Comparison of ENCODE assay signal across 8 mouse cellular contexts in genomic region chr12:84417605-84417922, GRCm38 (mm10). TPM values are rescaled to one million over a fixed set of nuclear protein-coding genes. Genes with fewer than 3 reads are reported as not detected.
DNase-seq lines count a peak whose midpoint lies in the region; ATAC-seq lines count a peak whose summit lies in the region.

No protein-coding gene starts in this region.

- no peak overlapping the region for H3K27ac ChIP-seq in kidney, embryonic 16.5 days (ENCODE audit: low read length)
- peak overlapping the region; percentile 80 for H3K27ac ChIP-seq in embryonic facial prominence, embryonic 10.5 days (replicated peaks)
- peak overlapping the region; percentile 84 for H3K27ac ChIP-seq in hindbrain, embryonic 15.5 days (replicated peaks)
- peak overlapping the region; percentile 83 for H3K27ac ChIP-seq in midbrain, embryonic 15.5 days

- peak overlapping the region; percentile 53 for H3K4me3 ChIP-seq in kidney, embryonic 16.5 days (ENCODE audit: low read length)
- peak overlapping the region; percentile 68 for H3K4me3 ChIP-seq in embryonic facial prominence, embryonic 10.5 days
- peak overlapping the region; percentile 59 for H3K4me3 ChIP-seq in hindbrain, embryonic 15.5 days
- H3K4me3 ChIP-seq in midbrain, embryonic 15.5 days: peak overlapping the region; percentile 59

- DNase-seq in kidney, adult 11 months: no peak
- no peak for DNase-seq in embryonic facial prominence, embryonic 10.5 days (ENCODE audit: low spot score)
- no peak for DNase-seq in right cerebral cortex, postnatal 10 days (ENCODE audit: low spot score in 2 of 2)
- no peak for DNase-seq in adrenal gland, adult 8-10 months
- DNase-seq in spleen, postnatal 36 days (ENCODE audit: low spot score in 2 of 2): no peak

- peak overlapping the region; percentile 83 for H3K4me2 ChIP-seq in kidney, embryonic 16.5 days (replicated peaks; ENCODE audit: low read depth, low read length)
- H3K4me2 ChIP-seq in hindbrain, embryonic 15.5 days: peak overlapping the region; percentile 82
- peak overlapping the region; percentile 68 for H3K4me2 ChIP-seq in midbrain, embryonic 15.5 days

- ATAC-seq in kidney, embryonic 16.5 days (ENCODE audit: low FRiP score, low TSS enrichment): no peak
- ATAC-seq in hindbrain, embryonic 15.5 days (ENCODE audit: low FRiP score, low read depth): no peak
- peak; percentile 42 for ATAC-seq in midbrain, embryonic 15.5 days (replicated peaks)

- no peaks in the 10 kb centered on the region for H3K4me1 ChIP-seq in kidney, embryonic 16.5 days (ENCODE audit: insufficient read depth, low read length)
- peaks cover 6% of the 10 kb centered on the region; the same call in 1 of the 2 replicates for H3K4me1 ChIP-seq in embryonic facial prominence, embryonic 10.5 days
- peaks cover 7% of the 10 kb centered on the region; the same call in 1 of the 2 replicates for H3K4me1 ChIP-seq in hindbrain, embryonic 15.5 days (replicated peaks)
- H3K4me1 ChIP-seq in midbrain, embryonic 15.5 days: peaks cover 8% of the 10 kb centered on the region

- no peaks in the 10 kb centered on the region for H3K27me3 ChIP-seq in kidney, embryonic 16.5 days (ENCODE audit: insufficient read depth, low read length)
- H3K27me3 ChIP-seq in embryonic facial prominence, embryonic 10.5 days (replicated peaks; ENCODE audit: low read depth, poor library complexity, severe bottlenecking): peaks cover 7% of the 10 kb centered on the region; the same call in 1 of the 2 replicates
- no peaks in the 10 kb centered on the region for H3K27me3 ChIP-seq in hindbrain, embryonic 15.5 days
- no peaks in the 10 kb centered on the region for H3K27me3 ChIP-seq in midbrain, embryonic 15.5 days (replicated peaks)

- 31% methylated on average over 18 of the region's 18 CpGs for WGBS in kidney, embryonic 16.5 days
- 37% methylated on average over 18 of the region's 18 CpGs for WGBS in embryonic facial prominence, embryonic 10.5 days
- 36% methylated on average over 18 of the region's 18 CpGs for WGBS in hindbrain, embryonic 15.5 days
- WGBS in midbrain, embryonic 15.5 days: 34% methylated on average over 18 of the region's 18 CpGs

- no peaks in the 10 kb centered on the region; the same call in 1 of the 2 replicates for H3K9me3 ChIP-seq in kidney, embryonic 16.5 days (ENCODE audit: low read length)
- peaks cover 6% of the 10 kb centered on the region; the same call in 1 of the 2 replicates for H3K9me3 ChIP-seq in embryonic facial prominence, embryonic 10.5 days
- no peaks in the 10 kb centered on the region for H3K9me3 ChIP-seq in hindbrain, embryonic 15.5 days
- no peaks in the 10 kb centered on the region for H3K9me3 ChIP-seq in midbrain, embryonic 15.5 days

- no peaks in the 10 kb centered on the region; the same call in 1 of the 2 replicates for H3K36me3 ChIP-seq in kidney, embryonic 16.5 days (ENCODE audit: insufficient read depth, low read length)
- peaks cover 6% of the 10 kb centered on the region for H3K36me3 ChIP-seq in embryonic facial prominence, embryonic 10.5 days (replicated peaks)
- H3K36me3 ChIP-seq in hindbrain, embryonic 15.5 days: no peaks in the 10 kb centered on the region
- H3K36me3 ChIP-seq in midbrain, embryonic 15.5 days (replicated peaks): 0 out of 2 replicates have a peak, but pooled peaks cover 3% of the 10 kb centered on the region

- peak overlapping the region; percentile 82 for H3K9ac ChIP-seq in kidney, embryonic 16.5 days (replicated peaks; ENCODE audit: low read length)
- H3K9ac ChIP-seq in hindbrain, embryonic 15.5 days: peak overlapping the region; percentile 51
- H3K9ac ChIP-seq in midbrain, embryonic 15.5 days: peak overlapping the region; percentile 54

RNA-seq across cellular contexts. Expression of gene Rnf113a2, which starts 0.6 kb away (rescaled TPM):
- polyA plus RNA-seq in kidney, embryonic 16.5 days (2015; fragmentation: Nextera tagmentation; extraction: Ambion mirVana): 22.3 and 23.0 TPM in 2 replicates
- 23.3 and 24.6 TPM in 2 replicates for polyA plus RNA-seq in embryonic facial prominence, embryonic 10.5 days (2016; fragmentation: Nextera tagmentation; extraction: Ambion mirVana)
- polyA plus RNA-seq in hindbrain, embryonic 15.5 days (2015; fragmentation: Nextera tagmentation; extraction: Ambion mirVana): 20.9 and 21.0 TPM in 2 replicates
- 22.7 and 23.0 TPM in 2 replicates for polyA plus RNA-seq in midbrain, embryonic 15.5 days (2015; fragmentation: Nextera tagmentation; extraction: Ambion mirVana)
- total RNA-seq in adrenal gland, adult 8-10 months (2022): 10 to 100 TPM; 15.0 to 19.2 (median 17.6) TPM

RNA-seq across cellular contexts. Expression of gene Bbof1, which starts 8.7 kb away (rescaled TPM):
- polyA plus RNA-seq in kidney, embryonic 16.5 days (2015; fragmentation: Nextera tagmentation; extraction: Ambion mirVana): 1.5 and 2.2 TPM in 2 replicates
- polyA plus RNA-seq in embryonic facial prominence, embryonic 10.5 days (2016; fragmentation: Nextera tagmentation; extraction: Ambion mirVana): 0.49 and 0.80 TPM in 2 replicates
- 5.0 and 5.1 TPM in 2 replicates for polyA plus RNA-seq in hindbrain, embryonic 15.5 days (2015; fragmentation: Nextera tagmentation; extraction: Ambion mirVana)
- 3.4 and 4.9 TPM in 2 replicates for polyA plus RNA-seq in midbrain, embryonic 15.5 days (2015; fragmentation: Nextera tagmentation; extraction: Ambion mirVana)
- total RNA-seq in adrenal gland, adult 8-10 months (2022): 1 to 10 TPM; 1.2 to 3.5 (median 2.0) TPM

RNA-seq across cellular contexts. Expression of gene Entpd5, which starts 8.7 kb away (rescaled TPM):
- 57.7 and 68.8 TPM in 2 replicates for polyA plus RNA-seq in kidney, embryonic 16.5 days (2015; fragmentation: Nextera tagmentation; extraction: Ambion mirVana)
- 8.1 and 10.0 TPM in 2 replicates for polyA plus RNA-seq in embryonic facial prominence, embryonic 10.5 days (2016; fragmentation: Nextera tagmentation; extraction: Ambion mirVana)
- 12.0 and 12.7 TPM in 2 replicates for polyA plus RNA-seq in hindbrain, embryonic 15.5 days (2015; fragmentation: Nextera tagmentation; extraction: Ambion mirVana)
- 11.2 and 12.1 TPM in 2 replicates for polyA plus RNA-seq in midbrain, embryonic 15.5 days (2015; fragmentation: Nextera tagmentation; extraction: Ambion mirVana)
- 100 to 1,000 TPM; 101 to 157 (median 123) TPM for total RNA-seq in adrenal gland, adult 8-10 months (2022)

RNA-seq across cellular contexts. Expression of gene Aldh6a1, which starts 33.2 kb away (rescaled TPM):
- polyA plus RNA-seq in kidney, embryonic 16.5 days (2015; fragmentation: Nextera tagmentation; extraction: Ambion mirVana): 89.2 and 93.4 TPM in 2 replicates
- 16.0 and 18.2 TPM in 2 replicates for polyA plus RNA-seq in embryonic facial prominence, embryonic 10.5 days (2016; fragmentation: Nextera tagmentation; extraction: Ambion mirVana)
- 31.0 and 31.2 TPM in 2 replicates for polyA plus RNA-seq in hindbrain, embryonic 15.5 days (2015; fragmentation: Nextera tagmentation; extraction: Ambion mirVana)
- polyA plus RNA-seq in midbrain, embryonic 15.5 days (2015; fragmentation: Nextera tagmentation; extraction: Ambion mirVana): 29.7 and 30.8 TPM in 2 replicates
- total RNA-seq in adrenal gland, adult 8-10 months (2022): 100 to 1,000 TPM; 125 to 228 (median 171) TPM

RNA-seq across cellular contexts. Expression of gene Lin52, which starts 33.7 kb away (rescaled TPM):
- 21.7 and 23.7 TPM in 2 replicates for polyA plus RNA-seq in kidney, embryonic 16.5 days (2015; fragmentation: Nextera tagmentation; extraction: Ambion mirVana)
- polyA plus RNA-seq in embryonic facial prominence, embryonic 10.5 days (2016; fragmentation: Nextera tagmentation; extraction: Ambion mirVana): 28.4 and 28.6 TPM in 2 replicates
- 31.2 and 32.6 TPM in 2 replicates for polyA plus RNA-seq in hindbrain, embryonic 15.5 days (2015; fragmentation: Nextera tagmentation; extraction: Ambion mirVana)
- 33.7 and 35.1 TPM in 2 replicates for polyA plus RNA-seq in midbrain, embryonic 15.5 days (2015; fragmentation: Nextera tagmentation; extraction: Ambion mirVana)
- total RNA-seq in adrenal gland, adult 8-10 months (2022): 10 to 100 TPM; 17.8 to 21.3 (median 19.6) TPM
